Mouse (Mus musculus) testis, adult 2 months (tissue): ENCODE measurements around the gene Tbc1d1. TPM values are rescaled to one million over a fixed set of nuclear protein-coding genes. Genes with fewer than 3 reads are reported as not detected.

ENCODE experiments used
- H3K27ac ChIP-seq: fragments of 200-500 bp; 2 replicates; pipeline ENCODE4 v1.5.1; 2012; ENCODE audit warnings: low read depth, low read length; ENCODE audit not compliant: control insufficient read depth, insufficient read depth
- H3K27me3 ChIP-seq: fragments of 200-500 bp; 2 replicates; pipeline ENCODE4 v1.6.1; 2012; ENCODE audit warnings: mild to moderate bottlenecking, low read length, moderate library complexity; ENCODE audit not compliant: control insufficient read depth, insufficient read depth
- H3K36me3 ChIP-seq: fragments of 200-500 bp; 2 replicates; pipeline ENCODE4 v1.6.1; 2012; ENCODE audit warnings: mild to moderate bottlenecking, low read length; ENCODE audit not compliant: control insufficient read depth, insufficient read depth
- H3K4me1 ChIP-seq: fragments of 200-500 bp; 2 replicates; pipeline ENCODE4 v1.6.1; 2012; ENCODE audit warnings: low read length; ENCODE audit not compliant: control insufficient read depth, insufficient read depth
- H3K4me3 ChIP-seq: fragments of 200-500 bp; 2 replicates; pipeline ENCODE4 v1.5.1; 2012; ENCODE audit warnings: low read depth, mild to moderate bottlenecking, low read length, moderate library complexity, mixed read lengths; ENCODE audit not compliant: control insufficient read depth
- CTCF ChIP-seq: fragments of 200-500 bp; IDR thresholded peaks from 2 replicates; pipeline ENCODE4 v1.5.1; 2012; ENCODE audit warnings: low read depth, mild to moderate bottlenecking, inconsistent platforms, low read length, moderate library complexity; ENCODE audit not compliant: control insufficient read depth, insufficient read depth, insufficient replicate concordance
- POLR2A ChIP-seq: fragments of 200-500 bp; IDR thresholded peaks from 2 replicates; pipeline ENCODE4 v1.6.1; 2012; ENCODE audit warnings: low read depth, mild to moderate bottlenecking, inconsistent platforms, low read length, moderate library complexity; ENCODE audit not compliant: control insufficient read depth
- polyA plus RNA-seq: library from polyadenylated mRNA; depleted of rRNA; stranded (reverse); fragments of >200 nt; gene quantifications from 2 replicates; pipeline ENCODE4 v1.2.3, GENCODE M21; 2012

Tbc1d1 gene
- polyA plus RNA-seq, 1 experiment = 37.8 TPM

GRCm38 (mm10) chr5:64251435-64251834, 95.3 kb downstream of the Tbc1d1 start:
- Histone ChIP-seq H3K27ac (no peak overlapping the region), H3K4me1 (no peaks in the 10 kb centered on the region), H3K36me3 (no peaks in the 10 kb centered on the region), H3K4me3 (no peak overlapping the region), H3K27me3 (no peaks in the 10 kb centered on the region)
- TF ChIP-seq POLR2A = no peak
- TF ChIP-seq CTCF = no peak

- no peak overlapping the region for H3K27ac ChIP-seq
- no peak for TF ChIP-seq CTCF
- no peak for TF ChIP-seq POLR2A
- H3K4me1 ChIP-seq = no peaks in the 10 kb centered on the region
These were observed 98.2 kb downstream of the Tbc1d1 start for GRCm38 (mm10) chr5:64254278-64254677.

GRCm38 (mm10) chr5:64254988-64255387, 98.9 kb downstream of the Tbc1d1 start:
- Histone ChIP-seq H3K4me3 (no peak overlapping the region), H3K27me3 (no peaks in the 10 kb centered on the region), H3K36me3 (no peaks in the 10 kb centered on the region; the same call in 1 of the 2 replicates), H3K4me1 (no peaks in the 10 kb centered on the region), H3K27ac (no peak overlapping the region)
- TF ChIP-seq CTCF = no peak
- TF ChIP-seq POLR2A = no peak

More at GRCm38 (mm10) chr5:64254278-64254677, 98.2 kb downstream of the Tbc1d1 start:
- Histone ChIP-seq H3K27me3 (no peaks in the 10 kb centered on the region), H3K36me3 (no peaks in the 10 kb centered on the region; the same call in 1 of the 2 replicates), H3K4me3 (no peak overlapping the region)

GRCm38 (mm10) chr5:64263348-64263747, 107.2 kb downstream of the Tbc1d1 start:
- Histone ChIP-seq H3K4me1 (no peaks in the 10 kb centered on the region), H3K36me3 (no peaks in the 10 kb centered on the region; the same call in 1 of the 2 replicates), H3K4me3 (no peak overlapping the region), H3K27ac (no peak overlapping the region), H3K27me3 (no peaks in the 10 kb centered on the region)
- TF ChIP-seq POLR2A (no peak), CTCF (no peak)

- Histone ChIP-seq H3K27ac (no peak overlapping the region), H3K4me1 (no peaks in the 10 kb centered on the region), H3K4me3 (no peak overlapping the region), H3K36me3 (no peaks in the 10 kb centered on the region; the same call in 1 of the 2 replicates), H3K27me3 (no peaks in the 10 kb centered on the region)
- no peak for TF ChIP-seq POLR2A
- TF ChIP-seq CTCF = no peak
These were observed 107.9 kb downstream of the Tbc1d1 start for GRCm38 (mm10) chr5:64263898-64264478.

GRCm38 (mm10) chr5:64265145-64265544, 109.0 kb downstream of the Tbc1d1 start:
- Histone ChIP-seq H3K36me3 (no peaks in the 10 kb centered on the region; the same call in 1 of the 2 replicates), H3K4me3 (no peak overlapping the region), H3K4me1 (no peaks in the 10 kb centered on the region), H3K27ac (no peak overlapping the region), H3K27me3 (no peaks in the 10 kb centered on the region)
- TF ChIP-seq CTCF (peak; percentile 10; the same call in 1 of the 2 replicates), POLR2A (no peak)

GRCm38 (mm10) chr5:64265906-64266305, 109.8 kb downstream of the Tbc1d1 start:
- Histone ChIP-seq H3K27me3 (no peaks in the 10 kb centered on the region), H3K4me1 (no peaks in the 10 kb centered on the region), H3K36me3 (peaks cover under 1% of the 10 kb centered on the region), H3K4me3 (no peak overlapping the region), H3K27ac (no peak overlapping the region)
- TF ChIP-seq CTCF = no peak

GRCm38 (mm10) chr5:64266534-64266933, 110.4 kb downstream of the Tbc1d1 start:
- H3K27me3 ChIP-seq = no peaks in the 10 kb centered on the region
- H3K4me1 ChIP-seq = no peaks in the 10 kb centered on the region
- TF ChIP-seq CTCF (no peak), POLR2A (no peak)
- peaks cover 2% of the 10 kb centered on the region for H3K36me3 ChIP-seq
- no peak overlapping the region for H3K4me3 ChIP-seq
- H3K27ac ChIP-seq = no peak overlapping the region

GRCm38 (mm10) chr5:64267279-64267678, 111.2 kb downstream of the Tbc1d1 start:
- Histone ChIP-seq H3K27me3 (no peaks in the 10 kb centered on the region), H3K36me3 (peaks cover 2% of the 10 kb centered on the region), H3K27ac (no peak overlapping the region), H3K4me3 (no peak overlapping the region), H3K4me1 (no peaks in the 10 kb centered on the region)
- no peak for TF ChIP-seq CTCF
- TF ChIP-seq POLR2A = no peak
